28 mouse cellular contexts compared by ENCODE assay signal in the genomic region with DNA sequence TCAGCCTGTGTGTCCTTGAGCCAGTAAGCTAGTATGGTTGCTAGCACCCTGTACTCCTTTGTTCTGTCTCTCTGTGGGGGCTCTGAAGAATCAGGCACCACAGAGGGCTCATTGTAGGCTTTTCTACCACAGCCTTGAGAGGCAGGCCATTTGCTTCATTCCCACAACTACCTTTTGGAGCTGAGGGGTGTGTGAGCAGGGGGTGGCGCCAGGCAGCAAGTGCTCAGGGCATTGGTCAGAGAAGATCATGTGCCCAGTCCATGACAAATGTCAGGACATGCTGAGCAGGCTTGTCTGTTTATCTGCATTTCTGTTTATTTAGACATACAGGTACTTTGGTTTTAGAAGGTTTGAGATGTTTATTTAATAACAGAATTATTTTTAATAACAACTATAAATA. TPM values are rescaled to one million over a fixed set of nuclear protein-coding genes. Genes with fewer than 3 reads are reported as not detected.
A peak's percentile ranks its signal among the peaks of the same experiment; 100 is the strongest.
DNase-seq lines count a peak whose midpoint lies in the region; TF ChIP-seq lines count a peak whose summit lies in the region.
"Had no signal": no experiment of that assay in that cellular context is flagged by ENCODE, and none has a peak within 500 bp of the region (broad histone marks: within the 10 kb centered on the region; RNA-seq: fewer than 3 reads in every experiment).

No protein-coding gene starts in this region.

- no peak for TF ChIP-seq CTCF in lung, adult 2 months (IDR thresholded peaks at IDR 0.05; ENCODE audit: insufficient read depth, low read length)

- peaks cover 2 to 6% of the 10 kb centered on the region in 2 experiments; a peak in 2 of 4 replicates for H3K4me1 ChIP-seq in ES-E14 (ENCODE audit: control insufficient read depth in 2 of 2, insufficient read depth in 2 of 2, low read length in 2 of 2, poor library complexity in 1 of 2)
- H3K4me1 ChIP-seq in lung, adult 2 months (ENCODE audit: control insufficient read depth, insufficient read depth, low read length): no peaks in the 10 kb centered on the region
- H3K4me1 ChIP-seq: embryonic facial prominence, embryonic 12.5 days; embryonic facial prominence, embryonic 15.5 days; forebrain, embryonic 15.5 days; hindbrain, embryonic 12.5 days; hindbrain, embryonic 15.5 days had no signal

- H3K9me3 ChIP-seq in ES-E14 (ENCODE audit: control insufficient read depth, insufficient read depth, low read depth, low read length): no peaks in the 10 kb centered on the region
- H3K9me3 ChIP-seq: embryonic facial prominence, embryonic 12.5 days; embryonic facial prominence, embryonic 15.5 days; forebrain, embryonic 15.5 days; hindbrain, embryonic 12.5 days; hindbrain, embryonic 15.5 days had no signal

- H3K36me3 ChIP-seq in ES-E14 (ENCODE audit: control insufficient read depth, insufficient read depth, low read length, poor library complexity, severe bottlenecking): no peaks in the 10 kb centered on the region
- H3K36me3 ChIP-seq: embryonic facial prominence, embryonic 12.5 days; embryonic facial prominence, embryonic 15.5 days; forebrain, embryonic 15.5 days; hindbrain, embryonic 12.5 days; hindbrain, embryonic 15.5 days had no signal

- TF ChIP-seq POLR2A in lung, adult 2 months (IDR thresholded peaks at IDR 0.05; ENCODE audit: borderline replicate concordance, extremely low read depth, low read depth, low read length): no peak

- no peak overlapping the region for H3K9ac ChIP-seq in ES-E14 (ENCODE audit: insufficient read depth, low read depth, low read length, poor library complexity, severe bottlenecking)
- H3K9ac ChIP-seq: embryonic facial prominence, embryonic 12.5 days; embryonic facial prominence, embryonic 15.5 days; forebrain, embryonic 15.5 days; hindbrain, embryonic 12.5 days; hindbrain, embryonic 15.5 days had no signal

- in situ Hi-C loops in ES-E14 (cut with MboI; ENCODE audit: low sequenced_read_pairs in 2 of 2, unreplicated experiment in 2 of 2): no loop called here

- peak; percentile 8 for DNase-seq in retina, postnatal 1 day
- no peak for DNase-seq in retina, embryonic 14.5 days (ENCODE audit: low spot score)
- DNase-seq in ES-E14 (ENCODE audit: low read depth, low spot score) (peak; percentile 13), ZHBTc4 (ENCODE audit: low read depth, low spot score) (peak; percentile 55)
- no peak for DNase-seq in heart, adult 11 months
- no peak for DNase-seq in lung, adult 2 months
- DNase-seq: adrenal gland, adult 2 months; adrenal gland, postnatal 14 days; cerebellum, adult 11 months; cerebellum, adult 2 months; cerebellum, adult 9-11 months; cerebellum, postnatal 25 days; gastrocnemius, postnatal 25 days had no signal

- 100% methylated on average over 1 of the region's 1 CpGs for WGBS in lung, adult 2 months

- H3K27ac ChIP-seq in ES-E14 (ENCODE audit: insufficient read depth, low read depth, low read length, poor library complexity, severe bottlenecking): no peak overlapping the region
- H3K27ac ChIP-seq: embryonic facial prominence, embryonic 12.5 days; embryonic facial prominence, embryonic 15.5 days; forebrain, embryonic 15.5 days; hindbrain, embryonic 12.5 days; hindbrain, embryonic 15.5 days had no signal

- no peak overlapping the region for H3K4me3 ChIP-seq in ES-E14 (ENCODE audit: insufficient read depth in 1 of 2, low read depth in 1 of 2, low read length in 2 of 2, poor library complexity in 1 of 2, severe bottlenecking in 1 of 2)
- H3K4me3 ChIP-seq in lung, adult 2 months (replicated peaks; ENCODE audit: extremely low read depth, low read depth, low read length): no peak overlapping the region
- H3K4me3 ChIP-seq: embryonic facial prominence, embryonic 12.5 days; embryonic facial prominence, embryonic 15.5 days; forebrain, embryonic 15.5 days; hindbrain, embryonic 12.5 days; hindbrain, embryonic 15.5 days had no signal

TF ChIP-seq in ES-E14, 5 proteins besides CTCF, POLR2A, EP300 and RAD21:
- TF ChIP-seq HCFC1 (IDR thresholded peaks at IDR 0.05; ENCODE audit: borderline replicate concordance, insufficient read depth, low read length) (no peak), MAFK (IDR thresholded peaks at IDR 0.05; ENCODE audit: insufficient read depth, low read depth, low read length) (no peak), CHD2 (IDR thresholded peaks at IDR 0.05; ENCODE audit: low read depth, low read length) (no peak), ZNF384 (IDR thresholded peaks at IDR 0.05; ENCODE audit: low read depth, low read length) (no peak), ZC3H11A (IDR thresholded peaks at IDR 0.05; ENCODE audit: borderline replicate concordance, low read depth, low read length) (no peak)

RNA-seq across cellular contexts. Expression of gene Nsmf, which starts 29.0 kb away (rescaled TPM):
- total RNA-seq in ES-E14 (2012; rRNA removed): 9.3 and 10.4 TPM in 2 replicates
- polyA plus RNA-seq in lung, adult 2 months (2012; rRNA removed): 124 and 135 TPM in 2 replicates

RNA-seq across cellular contexts. Expression of gene Pnpla7, which starts 49.3 kb away (rescaled TPM):
- 20.2 and 29.6 TPM in 2 replicates for total RNA-seq in ES-E14 (2012; rRNA removed)
- 17.6 and 26.9 TPM in 2 replicates for polyA plus RNA-seq in lung, adult 2 months (2012; rRNA removed)

RNA-seq across cellular contexts. Expression of gene Mrpl41, which starts 50.2 kb away (rescaled TPM):
- total RNA-seq in ES-E14 (2012; rRNA removed): 29.2 and 38.3 TPM in 2 replicates
- 17.8 and 23.4 TPM in 2 replicates for polyA plus RNA-seq in lung, adult 2 months (2012; rRNA removed)

RNA-seq across cellular contexts. Expression of gene Entpd8, which starts 55.0 kb away (rescaled TPM):
- total RNA-seq in ES-E14 (2012; rRNA removed): not detected in 2 replicates
- 2.0 and 2.6 TPM in 2 replicates for polyA plus RNA-seq in lung, adult 2 months (2012; rRNA removed)
- total RNA-seq: common myeloid progenitor, adult 5-6 weeks; gastrocnemius, adult 8-10 months; gastrocnemius, postnatal 25 days; granulocyte monocyte progenitor cell, adult 5-6 weeks; heart, adult 8-10 months; heart, postnatal 25 days; hematopoietic stem cell, adult 5-6 weeks had no signal
- polyA plus RNA-seq: cerebellum, adult 2 months; embryonic facial prominence, embryonic 12.5 days; embryonic facial prominence, embryonic 15.5 days; forebrain, embryonic 11.5 days; forebrain, embryonic 15.5 days; heart, embryonic 11.5 days; heart, embryonic 14.5 days; heart, postnatal 0 days; hindbrain, embryonic 12.5 days had no signal

Comparison
In these comparisons a context has a peak if more than half of its experiments do, and no peak if none do; other contexts are left out.
1. DNase-seq: peak in retina, postnatal 1 day (single experiment), ES-E14 (single experiment) and ZHBTc4 (single experiment); none in retina, embryonic 14.5 days (single experiment), heart, adult 11 months (single experiment) and lung, adult 2 months (single experiment).